Mouse (Mus musculus) CD8-positive naive resting alpha-beta T cell, adult 2 months (primary cell): ENCODE results near the gene Alg9.
"Not testable (repeated sequence)": the region's sequence is repeated elsewhere in the genome, so short reads cannot be mapped to it uniquely, and the experiment has no call there.

Source experiments
- DNase-seq, 2 experiments: peaks; one replicate each; pipeline ENCODE4 v3.0.0; 2022; ENCODE audit warnings: low read depth in 2 of 2, low spot score in 2 of 2

Gene Alg9

DNA sequence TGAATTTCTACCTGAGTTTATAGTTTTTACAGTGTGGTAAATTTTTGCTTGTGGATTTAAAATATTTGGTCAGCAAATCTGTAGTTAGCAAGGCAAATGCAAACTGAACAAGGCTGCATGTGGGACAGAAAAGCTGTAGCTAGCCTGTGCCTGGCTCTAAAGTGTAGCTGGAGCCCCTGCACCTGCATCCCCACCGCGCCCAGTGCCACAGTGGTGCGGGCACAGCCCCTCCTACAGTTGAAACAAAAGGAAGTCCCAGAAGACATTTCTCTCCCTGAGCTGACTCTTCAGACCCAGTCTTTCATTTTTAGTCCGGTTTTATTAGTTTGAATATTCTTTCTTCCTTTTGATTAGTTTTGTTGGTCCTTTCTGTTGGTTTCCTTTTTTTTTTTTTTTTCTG is 40.8 kb downstream of the Alg9 start:
- no peak for DNase-seq

DNA sequence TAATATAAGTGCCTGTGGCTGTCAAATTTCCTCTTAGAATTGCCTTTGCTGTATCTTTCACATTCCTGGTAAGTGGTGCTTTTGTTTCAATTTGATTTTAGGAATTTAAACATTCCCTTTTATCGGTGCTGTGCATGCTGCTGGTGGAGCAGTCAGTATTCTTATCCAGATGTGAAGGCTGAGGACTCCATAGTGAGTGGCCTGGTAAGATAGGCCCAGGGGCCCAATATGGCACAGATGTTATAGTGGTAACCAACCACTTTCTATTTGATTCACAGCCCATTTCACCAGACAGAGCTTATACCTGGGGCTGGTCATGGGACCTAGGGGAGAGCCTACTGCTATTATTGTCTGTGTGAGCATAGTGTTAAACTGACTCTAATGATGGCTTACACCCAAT is 41.7 kb downstream of the Alg9 start:
- no peak for DNase-seq

DNA sequence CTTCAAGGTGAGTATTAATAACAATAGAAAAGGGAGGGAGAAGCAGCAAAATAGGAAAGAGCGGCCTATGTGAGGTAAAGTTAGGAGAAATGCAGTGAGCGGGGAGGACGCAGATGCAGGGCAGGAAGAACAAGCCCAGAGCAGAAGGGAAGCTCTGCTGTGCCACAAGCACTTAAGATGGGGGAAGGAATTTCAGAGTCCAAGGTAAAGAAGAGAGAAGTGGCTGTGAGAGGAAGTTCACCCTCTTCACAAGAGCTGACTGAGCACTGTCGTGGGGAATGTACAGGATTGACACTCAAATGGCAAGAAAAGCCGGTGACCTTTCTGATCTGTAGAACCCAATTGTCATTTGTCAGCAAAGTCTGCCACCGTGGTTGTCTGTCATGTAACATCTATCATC is 43.2 kb downstream of the Alg9 start:
- DNase-seq: no peak

DNA sequence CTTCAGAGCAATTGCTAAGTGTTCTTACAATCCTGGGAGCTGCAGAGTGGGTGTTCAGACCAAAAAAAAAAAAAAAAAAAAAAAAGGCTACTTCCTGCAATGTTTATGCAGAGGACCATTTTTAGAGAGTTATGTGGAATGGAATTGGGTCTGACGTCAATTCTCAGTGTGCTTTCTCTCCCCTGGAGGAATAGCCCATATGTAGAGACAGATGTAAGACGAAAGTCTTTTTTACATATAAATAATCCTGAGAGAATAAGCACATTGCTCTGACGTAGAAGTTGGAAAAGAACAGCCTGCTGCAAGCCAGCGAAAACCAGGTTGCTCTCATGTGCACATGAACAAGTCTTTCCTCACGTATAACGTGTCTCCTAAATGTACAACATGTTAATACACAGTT is 44.9 kb downstream of the Alg9 start:
- DNase-seq: no peak

DNA sequence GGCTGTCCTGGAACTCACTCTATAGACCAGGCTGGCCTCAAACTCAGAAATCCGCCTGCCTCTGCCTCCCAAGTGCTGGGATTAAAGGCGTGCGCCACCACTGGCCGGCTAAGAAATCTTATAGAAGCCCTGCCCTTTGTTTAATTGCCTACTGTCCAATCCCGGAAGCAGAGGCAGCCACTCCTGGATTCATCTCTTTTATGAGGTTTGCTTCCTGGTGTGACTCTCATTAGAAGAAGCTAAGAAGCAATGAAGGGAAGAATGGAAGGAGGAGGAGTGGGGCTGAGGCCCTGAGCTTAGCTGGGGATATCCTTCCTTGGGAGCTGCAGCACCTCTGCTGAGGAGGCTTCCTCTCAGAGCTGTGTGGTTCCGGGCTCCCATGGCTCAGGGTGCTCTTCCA is 46.8 kb downstream of the Alg9 start:
- no peak for DNase-seq

DNA sequence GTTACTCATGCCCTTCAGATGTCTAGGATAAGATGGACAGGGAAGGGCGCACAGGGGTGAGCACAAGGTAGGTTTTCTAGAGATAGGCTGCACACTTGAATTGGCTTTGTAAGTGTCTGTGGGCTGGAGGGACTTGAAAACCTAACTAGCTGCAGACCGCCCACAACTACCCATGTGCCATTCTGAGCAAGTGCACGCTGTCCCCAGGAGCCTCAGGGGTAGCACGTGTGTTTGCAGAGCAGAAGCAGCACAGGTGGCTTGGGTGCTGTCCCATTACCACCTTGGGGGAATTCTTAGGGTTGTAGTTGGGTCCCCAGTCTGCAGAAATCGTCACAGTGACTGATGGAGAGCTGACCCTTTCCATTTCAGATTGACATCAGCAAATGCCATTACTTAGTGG is 47.4 kb downstream of the Alg9 start:
- no peak for DNase-seq

DNA sequence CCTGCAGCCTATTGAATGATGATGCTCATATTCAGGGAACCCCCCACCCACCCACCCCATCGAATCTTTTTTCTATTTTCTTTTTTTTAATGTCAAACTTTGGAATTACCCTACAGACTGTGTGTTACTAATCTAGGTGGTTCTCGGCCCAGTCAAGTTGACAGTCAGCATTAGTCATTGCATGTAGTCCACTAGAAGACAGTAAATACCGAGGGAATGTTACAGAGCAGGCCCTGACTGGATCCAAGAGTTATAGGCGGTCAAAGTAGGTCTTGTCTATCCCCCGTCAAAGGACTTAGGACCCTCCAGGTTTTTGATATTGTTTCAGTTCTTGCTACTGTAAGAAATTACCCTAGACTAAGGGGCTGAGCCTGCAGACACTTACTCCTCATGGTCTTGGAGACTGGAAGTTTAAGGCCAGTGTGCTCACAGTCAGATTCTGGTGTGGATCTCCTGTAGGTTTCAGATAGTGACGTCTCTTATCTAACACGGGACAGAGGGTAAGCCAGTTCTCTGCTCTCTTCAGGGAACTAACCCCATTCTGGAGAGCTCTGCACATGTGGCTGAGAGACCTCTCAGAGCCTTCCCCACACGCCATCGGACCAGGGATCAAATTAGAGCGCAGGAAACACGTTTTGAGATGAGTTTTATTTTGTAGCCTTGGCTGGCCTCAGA is 49.1 kb downstream of the Alg9 start:
- no peak for DNase-seq

DNA sequence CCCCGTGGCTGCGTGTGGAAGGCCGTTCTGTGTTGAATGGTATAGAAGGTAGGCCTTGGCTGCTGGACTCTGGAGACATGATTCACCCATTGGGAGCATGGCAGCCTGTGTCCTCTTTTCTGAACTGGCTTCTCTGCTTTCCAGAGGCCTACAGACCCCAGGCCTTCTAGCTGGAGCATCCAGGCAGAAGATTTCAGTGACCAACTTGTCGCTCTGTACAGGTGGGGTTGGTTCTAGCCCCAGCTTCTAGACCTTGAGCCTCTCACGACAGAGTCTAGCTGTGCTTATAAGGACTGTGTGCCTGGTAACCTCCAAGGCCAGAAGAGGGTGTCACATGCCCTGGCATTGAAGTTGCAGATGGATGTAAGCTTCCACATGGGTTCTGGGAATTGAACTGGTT is 56.7 kb downstream of the Alg9 start:
- DNase-seq: no peak

DNA sequence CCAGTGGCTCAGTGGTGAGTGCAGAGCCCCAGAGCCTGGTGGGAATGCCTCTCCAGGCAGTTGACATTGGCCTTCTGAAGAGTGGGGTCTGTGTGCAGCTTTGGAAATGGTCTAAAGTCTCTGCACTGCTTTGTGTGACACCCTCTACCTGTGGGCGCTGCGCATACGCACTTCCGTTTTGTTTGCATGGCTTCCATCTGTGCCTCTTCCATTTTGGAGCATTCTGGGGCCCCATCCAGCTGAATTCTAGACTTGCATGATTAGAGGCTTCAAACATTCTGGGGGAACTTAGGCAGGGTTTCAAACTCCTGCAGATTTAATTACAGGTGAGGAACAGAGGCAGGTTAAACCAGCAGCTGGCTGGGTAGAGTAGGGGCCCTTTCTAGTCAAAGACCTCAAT is 57.3 kb downstream of the Alg9 start:
- no peak for DNase-seq

DNA sequence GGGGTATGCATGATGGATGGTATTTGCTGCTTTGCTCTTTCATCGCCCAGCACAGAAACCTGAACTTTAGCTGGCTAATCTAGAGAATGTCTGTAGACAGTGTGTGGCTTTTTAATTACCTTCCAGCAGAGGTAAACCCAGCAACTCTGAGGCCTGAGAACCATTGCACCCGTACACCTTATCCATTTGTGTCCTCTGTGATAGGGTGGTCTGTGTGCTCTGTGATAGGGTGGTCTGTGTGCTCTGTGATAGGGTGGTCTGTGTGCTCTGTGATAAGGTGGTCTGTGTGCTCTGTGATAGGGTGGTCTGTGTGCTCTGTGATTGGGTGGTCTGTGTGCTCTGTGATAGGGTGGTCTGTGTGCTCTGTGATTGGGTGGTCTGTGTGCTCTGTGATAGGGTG is 57.8 kb downstream of the Alg9 start:
- not testable (repeated sequence) for DNase-seq

DNA sequence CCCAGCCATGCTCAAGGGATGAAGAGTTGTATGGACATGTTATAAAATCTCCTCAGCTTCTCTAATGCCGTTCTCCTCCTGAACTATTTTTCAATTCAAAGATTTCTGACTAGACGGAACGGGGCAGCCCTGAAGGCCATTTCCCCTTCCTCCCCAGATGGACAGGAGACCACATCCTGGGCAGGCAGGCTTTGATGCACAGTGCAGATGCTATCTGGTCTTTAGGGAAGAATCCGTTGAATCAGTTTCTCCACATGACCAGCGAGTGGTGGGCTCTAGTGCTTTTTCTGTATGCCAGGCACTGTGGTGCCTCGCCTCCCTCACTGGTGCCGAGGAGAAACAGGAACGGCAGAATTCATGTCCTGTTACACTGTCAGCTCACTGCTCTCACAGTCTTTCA is 59.0 kb downstream of the Alg9 start:
- no peak for DNase-seq

DNA sequence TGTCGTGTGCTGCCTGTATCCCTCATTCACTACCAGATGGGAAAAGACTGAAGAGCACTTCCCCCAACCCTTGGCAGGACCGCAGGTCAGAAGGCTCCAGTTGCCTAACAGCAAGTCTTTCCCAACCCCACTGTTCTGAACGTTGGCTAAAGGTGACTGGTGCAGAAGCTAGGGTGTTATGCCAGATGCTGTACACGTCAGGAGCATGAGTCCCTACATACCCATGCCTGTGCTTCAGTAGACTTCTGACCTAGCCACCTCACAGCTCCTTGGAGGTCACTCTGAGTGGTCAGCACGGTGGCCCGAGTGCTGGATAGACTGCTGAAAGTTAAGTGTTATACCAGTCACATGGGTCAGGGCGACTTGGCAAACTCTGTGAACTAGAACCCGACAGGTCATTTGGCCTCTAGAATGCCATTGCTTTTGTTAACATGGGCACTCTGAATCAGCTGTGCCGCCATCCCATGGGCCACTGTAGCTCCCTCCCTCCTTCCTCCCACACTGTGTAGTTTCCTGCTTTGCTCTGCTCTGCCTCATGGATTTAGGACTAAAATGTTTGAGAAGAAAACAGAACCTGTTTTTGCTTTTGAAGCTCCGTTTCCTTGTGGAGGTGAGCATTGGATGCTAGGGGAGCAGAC is 60.4 kb downstream of the Alg9 start:
- no peak for DNase-seq

DNA sequence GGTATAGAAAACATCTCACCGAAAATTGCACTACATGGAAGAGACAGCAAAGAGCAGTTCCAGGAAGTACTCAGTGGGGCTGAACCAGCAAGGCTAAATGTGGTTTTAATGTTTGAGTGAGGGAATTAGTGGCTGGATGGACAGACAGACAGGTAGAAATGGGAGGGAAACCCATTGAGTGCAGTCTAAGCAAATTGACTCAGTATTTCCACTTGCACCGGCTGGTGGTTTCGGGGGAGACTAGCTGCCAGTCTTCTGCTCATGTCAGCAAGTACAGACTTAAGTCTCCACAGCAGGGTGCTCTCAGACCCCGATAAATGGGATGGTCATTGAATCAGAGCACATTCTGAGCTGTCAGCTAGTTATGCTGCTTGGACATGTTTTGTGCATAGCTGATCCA is 61.3 kb downstream of the Alg9 start:
- no peak for DNase-seq

DNA sequence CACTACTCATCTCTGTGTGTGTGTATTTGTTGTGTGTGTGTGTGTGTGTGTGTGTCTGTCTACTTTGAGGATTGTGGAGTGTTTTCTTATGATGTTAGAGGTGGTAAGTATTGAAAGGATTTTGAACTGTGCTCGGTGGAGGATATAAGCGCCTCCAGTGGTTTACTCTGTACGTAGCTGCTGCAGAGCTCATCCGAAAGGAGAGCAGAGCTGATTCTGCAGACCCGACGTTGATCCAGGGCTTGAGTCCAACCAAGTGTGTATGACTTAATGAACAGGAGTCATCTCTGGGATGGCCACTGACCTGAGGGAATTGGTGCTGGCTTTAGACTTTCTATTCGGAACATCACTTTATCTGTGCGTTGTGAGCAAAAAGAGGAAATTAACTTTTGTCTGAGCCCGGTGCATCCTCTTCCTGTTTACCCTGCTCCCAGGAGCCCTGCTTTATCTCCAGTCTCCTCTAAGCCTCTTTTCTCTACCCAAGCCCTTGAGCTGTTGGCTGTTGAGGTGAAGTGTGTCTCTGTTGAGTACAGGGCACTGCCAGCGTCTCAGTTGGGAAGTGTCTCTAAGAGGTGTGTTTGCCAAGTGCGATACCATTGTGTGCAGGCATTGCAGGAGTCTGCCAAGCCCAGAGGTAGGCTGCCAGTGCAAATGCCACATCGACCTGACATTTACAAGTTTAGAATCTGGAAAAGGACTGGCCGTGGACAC is 66.4 kb downstream of the Alg9 start:
- DNase-seq: no peak

DNA sequence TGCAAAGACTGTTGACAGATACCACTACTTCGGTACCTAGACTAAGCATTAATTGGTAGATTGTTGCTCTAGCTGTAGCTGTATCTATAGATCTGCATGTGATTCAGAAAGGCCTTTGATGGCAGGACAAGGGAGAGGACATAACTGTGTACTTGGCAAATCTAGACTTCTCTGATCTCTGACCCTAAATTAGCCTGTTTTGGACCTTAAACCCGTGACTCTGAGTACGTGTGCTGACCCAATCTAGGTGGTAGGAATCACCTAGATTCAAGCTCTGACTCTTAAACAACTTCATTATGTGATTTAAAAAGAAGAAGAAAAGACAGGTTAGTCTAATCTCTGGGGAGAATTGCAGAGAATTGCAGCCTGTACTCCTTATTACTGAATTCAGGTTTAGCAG is 70.3 kb downstream of the Alg9 start, which contains the start of gene Ppp2r1b:
Gene Ppp2r1b, plus strand, starts transcription at position 221 of the 400 bp plus-strand sequence.
- DNase-seq: no peak

DNA sequence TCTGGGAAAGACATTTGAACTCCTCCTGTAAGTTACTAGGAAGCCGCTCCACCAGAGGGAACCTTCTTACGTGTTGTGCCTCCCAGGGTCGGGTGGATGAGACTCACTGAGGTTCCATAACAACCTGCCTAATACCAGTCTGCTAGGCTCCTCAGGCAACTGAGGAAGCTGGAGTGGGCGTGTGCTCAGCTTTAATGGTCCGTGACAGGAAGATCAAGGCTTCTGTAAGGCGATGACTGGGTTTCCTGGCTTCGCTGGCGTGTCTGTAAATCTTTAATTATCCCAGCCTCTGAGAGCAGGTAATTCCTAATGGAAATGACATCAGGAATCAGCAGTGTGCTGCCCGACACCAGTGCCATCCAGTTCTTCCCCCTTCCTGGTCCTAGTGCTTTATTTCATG is 70.7 kb downstream of the Alg9 start:
- no peak for DNase-seq

DNA sequence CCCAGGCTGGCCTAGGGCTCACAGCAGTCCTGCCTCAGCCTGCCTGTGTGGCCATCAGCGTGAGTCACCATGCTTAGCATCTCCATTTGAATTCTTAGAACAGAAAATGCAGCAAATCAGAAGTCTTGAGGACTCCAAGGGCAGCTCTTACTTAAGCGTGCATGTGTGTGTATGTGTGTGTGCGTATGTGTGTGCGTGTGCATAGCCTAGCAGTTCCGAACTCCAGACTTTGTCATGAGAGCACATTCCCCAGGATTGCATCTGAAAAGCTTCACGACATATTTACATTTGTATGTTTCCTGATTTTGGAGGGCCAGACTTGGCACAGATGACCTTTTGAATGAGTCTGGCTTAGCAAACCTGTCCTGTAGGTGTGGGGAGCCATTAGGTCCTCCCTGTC is 72.3 kb downstream of the Alg9 start:
- DNase-seq: no peak

DNA sequence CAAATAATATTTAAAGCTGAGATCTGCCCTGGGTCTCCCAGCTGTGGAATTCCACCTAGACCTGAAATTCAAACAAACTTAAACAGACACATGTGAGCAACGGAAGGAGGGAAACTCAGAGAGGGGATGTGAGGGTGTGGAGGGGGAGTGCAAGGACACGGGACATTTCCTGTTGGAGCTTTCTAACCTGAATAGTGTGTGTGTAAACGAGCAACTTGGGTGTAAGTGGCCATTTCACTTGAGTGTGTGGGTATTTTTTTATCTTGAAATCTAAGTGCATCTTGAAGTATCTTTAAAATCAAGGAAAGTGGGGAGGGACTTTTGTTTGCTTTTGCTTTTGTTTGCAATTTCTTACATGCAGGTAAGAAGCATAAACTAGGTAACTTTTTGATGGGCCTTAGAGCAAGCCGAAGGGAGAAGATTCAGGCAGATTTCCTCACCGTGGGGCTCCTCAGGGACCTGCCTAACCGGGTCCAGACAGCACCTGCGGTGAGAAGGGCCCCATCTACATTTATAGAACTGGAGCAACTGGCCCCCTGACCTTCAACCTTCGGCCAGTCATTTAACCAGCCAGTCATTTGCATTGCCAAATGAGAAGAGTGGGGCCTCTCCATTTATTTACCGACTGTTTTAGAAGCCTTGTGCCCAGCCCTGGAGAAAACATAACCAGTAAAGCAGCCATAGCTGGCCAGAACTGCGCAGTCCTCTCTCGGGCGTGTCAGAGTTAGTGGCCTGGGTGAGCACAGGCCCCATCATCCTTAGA is 73.0 kb downstream of the Alg9 start:
- no peak for DNase-seq

DNA sequence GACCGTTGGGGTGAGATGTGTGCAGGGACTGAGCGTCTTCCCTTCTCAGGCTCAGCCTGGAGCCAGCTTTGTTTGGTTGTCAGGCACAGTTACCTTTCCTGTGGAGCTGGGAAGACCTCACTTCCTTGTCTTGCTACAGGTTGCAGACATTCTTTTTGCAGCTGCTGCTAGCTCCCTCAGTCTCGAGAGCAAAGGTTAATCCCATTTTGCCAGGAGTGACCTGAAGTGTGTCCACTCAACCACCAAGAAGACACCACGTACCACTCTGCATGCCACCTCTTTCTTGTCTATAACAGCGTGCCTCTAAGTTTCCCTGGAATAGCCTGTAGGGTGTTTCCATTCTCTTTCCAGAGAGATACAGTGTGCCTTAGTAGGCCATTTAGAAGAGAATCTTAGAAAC is 74.0 kb downstream of the Alg9 start:
- no peak for DNase-seq

DNA sequence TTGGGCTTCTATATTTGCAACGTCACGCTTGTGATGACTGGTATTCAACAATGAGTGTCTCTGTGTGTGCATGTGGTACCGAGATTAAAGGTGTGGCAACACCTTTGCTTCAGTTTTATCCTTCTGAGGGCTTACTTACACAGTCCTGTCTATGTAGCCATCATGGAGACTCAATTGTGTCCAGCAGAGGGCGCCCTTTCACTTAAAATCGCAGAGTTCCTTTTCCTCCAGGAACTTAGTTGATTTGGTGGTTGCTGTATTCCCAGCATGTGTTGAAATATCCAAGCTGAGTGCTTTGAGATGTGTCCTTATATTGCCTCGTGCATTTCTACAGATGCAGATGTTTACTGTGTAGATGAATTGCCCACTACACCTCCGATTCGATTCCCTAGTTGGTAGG is 74.4 kb downstream of the Alg9 start:
- DNase-seq: peak; percentile 63 to 77

DNA sequence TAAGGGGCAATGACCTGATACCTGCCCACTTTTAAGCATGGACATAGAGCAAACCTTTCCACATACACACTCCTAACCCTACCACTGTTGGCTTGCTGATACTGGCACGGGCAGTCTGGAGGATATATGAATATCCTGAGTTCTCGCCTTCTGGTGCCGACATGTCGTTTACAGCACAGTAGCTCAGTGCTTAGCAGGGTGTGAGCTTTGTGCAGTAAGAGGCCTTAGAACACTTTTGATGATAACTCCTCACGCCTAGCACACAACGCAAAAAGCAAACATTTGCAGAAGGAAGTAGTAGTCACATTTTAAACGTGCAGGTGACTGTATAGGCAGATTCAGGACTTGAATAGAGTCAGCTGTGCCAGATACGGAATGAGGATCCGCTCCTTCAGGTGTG is 74.9 kb downstream of the Alg9 start:
- no peak for DNase-seq

DNA sequence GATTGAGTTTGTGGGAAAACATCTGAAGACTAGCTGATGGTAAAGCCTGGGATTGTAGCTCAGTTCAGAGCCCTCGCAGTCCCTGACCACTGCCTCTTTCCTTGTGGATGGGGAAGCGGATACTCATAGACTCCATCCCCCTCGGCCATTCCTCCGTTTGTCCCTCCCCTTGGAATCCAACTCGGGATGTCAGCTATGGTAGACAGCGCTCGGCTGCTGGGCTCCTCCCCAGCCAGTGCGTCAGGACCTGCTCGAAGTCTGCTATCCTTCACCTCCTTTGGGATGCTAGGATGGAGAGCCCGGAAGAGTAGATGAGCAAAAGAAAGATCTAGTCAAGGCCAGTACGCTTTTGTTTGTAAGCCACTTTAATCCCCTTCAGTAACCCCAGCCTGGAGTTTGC is 75.5 kb downstream of the Alg9 start:
- no peak for DNase-seq
